Mouse (Mus musculus): Measurements from ENCODE around the gene Scgb1b29. TPM values are rescaled to one million over a fixed set of nuclear protein-coding genes. Genes with fewer than 3 reads are reported as not detected.
"Not testable (repeated sequence)": the region's sequence is repeated elsewhere in the genome, so short reads cannot be mapped to it uniquely, and the experiment has no call there.

Gene Scgb1b29
- not detected in 2 replicates for total RNA-seq (2021)
- long read RNA-seq, experiment 1, result 0 reads
- long read RNA-seq, experiment 2, result 0 reads

DNA sequence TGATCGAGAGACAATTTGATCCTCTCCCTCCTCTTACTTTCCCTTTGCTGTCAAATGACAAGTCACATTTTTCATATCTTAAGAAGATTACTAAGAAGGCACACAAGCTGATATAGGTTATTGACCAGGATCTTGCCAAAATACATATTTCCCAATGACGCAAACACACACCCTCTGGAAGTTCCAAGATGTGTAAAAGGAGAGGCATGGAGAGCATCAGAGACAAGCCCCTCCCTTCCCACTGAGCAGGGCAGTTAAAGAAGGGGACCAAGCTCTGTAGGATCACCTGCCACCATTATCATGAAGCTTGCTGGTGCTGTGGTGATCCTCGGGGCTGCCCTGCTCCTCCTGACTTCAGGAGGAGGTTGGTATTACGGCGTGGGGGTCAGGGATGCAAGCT, at the start of gene Scgb1b29:
Gene Scgb1b29, plus strand, starts transcription at position 301 of the 400 bp plus-strand sequence.
- DNase-seq, result not testable (repeated sequence)

GRCm38 (mm10) chr7:32428636-32429035, 12.7 kb upstream of the Scgb1b29 start:
- not testable (repeated sequence) for DNase-seq

Other genes starting within 250 kb of the Scgb1b29 start
- not detected in 2 replicates for gene Scgb2b11, start 230.4 kb upstream of the Scgb1b29 start, total RNA-seq (2021)
- not detected in 2 replicates for gene Scgb1b11, start 218.7 kb upstream of the Scgb1b29 start, total RNA-seq (2021)
- gene Scgb2b12, start 114.3 kb upstream of the Scgb1b29 start, total RNA-seq (2021), result not detected in 2 replicates
- gene Scgb1b12, start 107.4 kb upstream of the Scgb1b29 start, total RNA-seq (2021), result not detected in 2 replicates

Data from adrenal gland, postnatal 14 days (tissue).